Mouse (Mus musculus): ENCODE data around the gene Ranbp1.
"Not testable (repeated sequence)": the region's sequence is repeated elsewhere in the genome, so short reads cannot be mapped to it uniquely, and the experiment has no call there.

Ranbp1 gene

DNA sequence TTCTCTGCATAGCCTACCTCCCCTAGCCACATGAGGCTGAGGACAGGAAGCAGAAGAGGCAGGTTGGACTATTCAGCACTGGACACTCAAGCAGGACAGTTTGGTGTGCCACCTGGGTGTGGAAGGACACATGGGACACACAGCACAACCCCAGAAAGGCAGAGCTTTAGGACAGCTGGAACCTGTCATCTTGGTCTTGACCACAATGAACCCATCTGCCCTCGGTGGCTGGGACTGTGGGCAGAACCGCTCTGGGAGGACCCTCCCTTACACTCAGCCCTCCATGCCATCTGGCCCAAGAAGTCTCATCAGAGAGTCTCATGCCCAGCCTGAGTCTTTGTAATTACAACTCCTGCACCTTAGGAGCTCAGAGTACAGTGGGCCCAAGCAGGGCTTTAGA lies 48.5 kb downstream of the Ranbp1 start:
- DNase-seq: no peak

DNA sequence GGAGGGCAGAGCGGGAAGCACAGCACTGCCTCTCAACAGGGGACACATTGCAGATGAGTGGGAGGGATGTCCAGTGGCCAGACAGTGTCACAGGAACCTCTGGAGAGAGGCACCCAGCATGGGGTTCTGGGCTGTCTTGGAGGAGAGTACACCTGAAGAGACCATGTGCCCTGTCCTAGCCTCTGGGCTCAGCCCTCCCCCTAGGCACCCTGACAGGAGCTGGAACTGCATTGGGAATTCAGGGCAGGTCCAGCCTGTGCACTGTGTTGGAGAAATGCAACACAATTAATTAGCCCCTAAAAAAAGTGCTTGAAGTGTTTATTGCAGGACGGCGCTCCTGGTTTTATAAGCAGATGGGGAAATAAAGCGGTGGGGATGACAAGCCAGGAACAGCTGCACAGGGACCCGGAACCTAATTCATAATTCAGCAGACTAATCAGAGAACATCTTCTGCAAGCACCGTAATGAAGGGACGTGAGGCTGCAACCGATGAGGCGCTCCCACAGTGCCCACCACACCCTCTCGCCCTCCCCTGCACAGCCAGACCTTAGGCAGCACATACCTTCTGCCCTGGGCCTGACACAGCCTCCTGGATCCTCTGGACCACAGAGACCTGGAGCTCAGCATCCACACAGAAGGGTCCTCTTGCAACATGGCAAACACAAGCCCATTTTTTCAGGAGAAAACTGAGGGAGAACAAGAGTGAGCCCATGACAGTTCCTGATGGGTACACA lies 50.0 kb downstream of the Ranbp1 start:
- DNase-seq: no peak

DNA sequence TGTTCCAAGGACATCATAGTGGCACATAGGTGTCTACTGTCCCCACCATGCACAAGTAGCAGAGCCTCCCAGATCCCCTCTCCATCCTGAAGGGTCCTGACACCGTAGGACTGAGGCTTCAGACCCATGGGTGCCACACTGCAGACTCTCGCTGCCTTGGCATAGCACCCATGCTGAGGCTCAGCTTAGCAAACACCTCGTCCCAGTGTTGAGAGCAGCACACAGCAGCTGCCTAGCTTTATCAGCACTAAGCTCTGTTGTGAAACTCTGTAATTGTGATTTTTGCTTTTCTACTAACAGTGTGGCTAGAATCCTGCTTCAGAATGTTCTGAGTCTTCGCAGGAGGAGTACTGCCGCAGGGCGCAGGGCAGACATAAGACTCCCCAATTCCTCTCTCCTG lies 50.7 kb downstream of the Ranbp1 start:
- no peak for DNase-seq

- not testable (repeated sequence) for DNase-seq
Measured at GRCm38 (mm10) chr16:18195561-18195960, 53.0 kb downstream of the Ranbp1 start.

GRCm38 (mm10) chr16:18195068-18195467 lies 53.5 kb downstream of the Ranbp1 start:
- DNase-seq: no peak

DNA sequence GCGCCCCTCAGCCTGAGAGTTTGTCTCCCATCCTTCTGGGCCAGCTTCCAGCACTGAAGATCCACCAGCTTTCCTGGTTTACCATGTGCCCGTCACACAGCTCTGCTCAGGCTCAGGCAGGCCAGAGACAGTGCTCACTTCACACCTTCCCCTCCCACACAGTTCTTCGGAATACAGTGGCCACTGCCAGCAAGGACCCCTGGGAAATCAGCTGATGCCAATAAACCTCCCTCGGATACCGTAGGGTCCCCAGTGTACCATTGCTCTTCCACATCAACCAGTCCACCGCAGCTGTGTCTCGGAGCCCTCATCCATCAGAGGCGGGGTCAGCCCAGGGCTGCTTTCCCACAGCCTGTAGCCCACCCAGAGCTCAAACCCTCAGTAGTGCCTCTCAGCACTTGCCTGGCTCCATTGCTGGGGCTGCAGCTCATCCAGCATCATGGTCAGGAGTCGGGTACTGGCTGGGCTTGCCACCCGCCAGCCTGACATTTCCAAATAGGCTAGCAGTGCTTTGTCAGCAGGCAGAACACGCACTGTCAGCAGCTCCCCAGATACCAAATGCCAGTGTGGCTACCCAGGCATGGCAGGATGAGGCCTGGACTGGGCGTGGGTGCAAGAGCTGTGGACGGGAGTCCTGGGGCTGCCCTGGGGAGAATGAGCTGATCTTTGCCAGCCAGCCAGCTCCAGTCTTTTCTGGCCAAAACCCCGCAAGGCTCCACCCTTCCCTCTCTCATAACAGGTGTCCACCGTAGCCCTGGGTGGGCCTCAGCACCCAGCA lies 54.1 kb downstream of the Ranbp1 start:
- DNase-seq: no peak

GRCm38 (mm10) chr16:18191006-18191405 lies 57.5 kb downstream of the Ranbp1 start:
- no peak for DNase-seq
